In genomic region chr6:97405311-97405710, GRCm38 (mm10) we compare ENCODE assay signal across 10 mouse cellular contexts.
DNase-seq lines count a peak whose midpoint lies in the region; ATAC-seq and TF ChIP-seq lines count a peak whose summit lies in the region.
"Had no signal": no experiment of that assay in that cellular context is flagged by ENCODE, and none has a peak within 500 bp of the region (broad histone marks: within the 10 kb centered on the region; RNA-seq: fewer than 3 reads in every experiment).

No protein-coding gene starts in this region.

- no peak overlapping the region for H3K9ac ChIP-seq in heart, embryonic 14.5 days (ENCODE audit: low read length)

- DNase-seq in left cerebral cortex, adult 2 months (ENCODE audit: extremely low spot score in 1 of 2, low spot score in 2 of 2) = no peak
- DNase-seq in left cerebral cortex, adult 18-20 months (ENCODE audit: low spot score in 2 of 2) = no peak
- peak; percentile 76 for DNase-seq in embryo, embryonic 10.5 days (ENCODE audit: low spot score)
- DNase-seq in skeletal muscle tissue, adult 2 months (ENCODE audit: low read depth, low spot score) = peak; percentile 30
- DNase-seq in lung, postnatal 14 days = no peak
- DNase-seq: gastrocnemius, postnatal 14 days; kidney, postnatal 25 days; thymus, postnatal 14 days had no signal

- H3K4me3 ChIP-seq in left cerebral cortex, adult 2 months = no peak overlapping the region
- no peak overlapping the region for H3K4me3 ChIP-seq in heart, embryonic 14.5 days (ENCODE audit: control insufficient read depth in 1 of 2, insufficient read depth in 1 of 2, low read depth in 1 of 2, low read length in 2 of 2)

- H3K4me1 ChIP-seq in heart, embryonic 14.5 days (ENCODE audit: control insufficient read depth in 2 of 2, insufficient read depth in 2 of 2, low read length in 2 of 2) = peaks cover 9 to 27% of the 10 kb centered on the region in 2 experiments

- WGBS in heart, embryonic 14.5 days = 21% methylated on average over 7 of the region's 7 CpGs

- peak overlapping the region; percentile 48 for H3K27ac ChIP-seq in left cerebral cortex, adult 2 months
- peak overlapping the region; percentile 17 to 53; a peak in 2 of 4 replicates for H3K27ac ChIP-seq in heart, embryonic 14.5 days (replicated peaks in 1 of 2; ENCODE audit: control insufficient read depth in 1 of 2, insufficient read depth in 1 of 2, low read depth in 2 of 2, low read length in 2 of 2)

- 0 out of 2 replicates have a peak, but pooled peaks have one; percentile 45 for ATAC-seq in heart, embryonic 14.5 days (ENCODE audit: insufficient number of reproducible peaks, insufficient read depth, low FRiP score, low read depth)
- ATAC-seq in activated CD4-positive, CD25-positive, alpha-beta regulatory T cell, adult 4 months = no peak

- H3K36me3 ChIP-seq in heart, embryonic 14.5 days (ENCODE audit: control insufficient read depth, insufficient read depth, low read length) = no peaks in the 10 kb centered on the region

- H3K4me2 ChIP-seq in heart, embryonic 14.5 days (ENCODE audit: low read length) = no peak overlapping the region

- peaks cover 24% of the 10 kb centered on the region for H3K27me3 ChIP-seq in heart, embryonic 14.5 days (ENCODE audit: control insufficient read depth, insufficient read depth, low read length)

- no peak for TF ChIP-seq CTCF in left cerebral cortex, adult 2 months (IDR thresholded peaks at IDR 0.05)

- intact Hi-C loops in left cerebral cortex, adult 2 months (cut with DNase I) = no loop called here

- H3K9me3 ChIP-seq in heart, embryonic 14.5 days (ENCODE audit: control insufficient read depth, low read length) = no peaks in the 10 kb centered on the region

Comparison
In these comparisons a context has a peak if more than half of its experiments do, and no peak if none do; other contexts are left out.
1. DNase-seq: peak in embryo, embryonic 10.5 days (single experiment) and skeletal muscle tissue, adult 2 months (single experiment); none in left cerebral cortex, adult 2 months (0 of 2), left cerebral cortex, adult 18-20 months (0 of 2) and lung, postnatal 14 days (single experiment).